In the genomic region with DNA sequence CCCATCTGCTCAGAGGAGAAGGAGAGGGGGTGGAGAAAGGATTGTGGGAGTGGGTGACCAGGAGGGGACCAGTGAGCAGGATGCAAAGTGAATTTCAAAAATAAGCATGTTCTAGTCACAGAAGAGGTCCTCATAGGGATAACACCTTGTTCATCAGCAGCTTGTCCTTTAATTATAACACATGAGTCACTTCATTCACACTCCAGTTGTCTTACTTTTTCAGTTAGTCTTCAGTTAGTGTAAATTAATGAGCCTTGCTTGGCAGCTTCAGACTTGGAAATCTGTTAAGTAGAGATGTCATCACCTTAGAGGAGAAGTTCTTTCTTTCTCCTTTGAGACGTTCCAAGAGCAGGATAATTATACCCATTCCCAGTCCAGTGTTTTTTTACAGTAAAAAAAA, we compare ENCODE assay signal across 22 mouse cellular contexts.
DNase-seq lines count a peak whose midpoint lies in the region; ATAC-seq lines count a peak whose summit lies in the region.
"Had no signal": no experiment of that assay in that cellular context is flagged by ENCODE, and none has a peak within 500 bp of the region (broad histone marks: within the 10 kb centered on the region; RNA-seq: fewer than 3 reads in every experiment).

No protein-coding gene starts in this region.

- H3K4me1 ChIP-seq in forebrain, embryonic 13.5 days = no peaks in the 10 kb centered on the region
- no peaks in the 10 kb centered on the region for H3K4me1 ChIP-seq in forebrain, embryonic 10.5 days
- H3K4me1 ChIP-seq: hindbrain, embryonic 12.5 days; hindbrain, embryonic 15.5 days had no signal

- 57% methylated on average over 1 of the region's 1 CpGs for WGBS in forebrain, embryonic 13.5 days
- WGBS in forebrain, embryonic 10.5 days = 88% methylated on average over 1 of the region's 1 CpGs

- ATAC-seq in forebrain, embryonic 13.5 days = peak; percentile 43; the same call in 1 of the 2 replicates
- ATAC-seq in frontal cortex, adult (ENCODE audit: low TSS enrichment) = 0 out of 2 replicates have a peak, but pooled peaks have one; percentile 31
- ATAC-seq: activated CD4-positive, CD25-positive, alpha-beta regulatory T cell, adult 4 months; intestine, postnatal 0 days had no signal

- H3K9me3 ChIP-seq in forebrain, embryonic 13.5 days (replicated peaks) = no peaks in the 10 kb centered on the region
- H3K9me3 ChIP-seq in forebrain, embryonic 10.5 days = no peaks in the 10 kb centered on the region
- H3K9me3 ChIP-seq: hindbrain, embryonic 12.5 days; hindbrain, embryonic 15.5 days had no signal

- no peak overlapping the region for H3K9ac ChIP-seq in forebrain, embryonic 13.5 days
- H3K9ac ChIP-seq: hindbrain, embryonic 12.5 days; hindbrain, embryonic 15.5 days had no signal

- H3K4me2 ChIP-seq in forebrain, embryonic 13.5 days = no peak overlapping the region
- H3K4me2 ChIP-seq: heart, embryonic 11.5 days; hindbrain, embryonic 12.5 days; hindbrain, embryonic 15.5 days had no signal

- H3K36me3 ChIP-seq in forebrain, embryonic 13.5 days (ENCODE audit: poor library complexity, severe bottlenecking) = no peaks in the 10 kb centered on the region
- H3K36me3 ChIP-seq in forebrain, embryonic 10.5 days (replicated peaks) = no peaks in the 10 kb centered on the region
- H3K36me3 ChIP-seq: hindbrain, embryonic 12.5 days; hindbrain, embryonic 15.5 days had no signal

- H3K4me3 ChIP-seq in forebrain, embryonic 13.5 days = no peak overlapping the region
- no peak overlapping the region for H3K4me3 ChIP-seq in forebrain, embryonic 10.5 days
- H3K4me3 ChIP-seq: gastrocnemius, adult 2 months; hindbrain, embryonic 12.5 days; hindbrain, embryonic 15.5 days had no signal

- DNase-seq in forebrain, embryonic 10.5 days (ENCODE audit: extremely low spot score, low spot score) = no peak
- no peak for DNase-seq in frontal cortex, postnatal 10 days (ENCODE audit: low spot score in 2 of 2)
- DNase-seq in telencephalon, adult 2 months (ENCODE audit: low read depth, low spot score) = peak; percentile 13
- DNase-seq in cerebellum, postnatal 10 days = no peak
- DNase-seq: adrenal gland, adult 8-10 months; adrenal gland, postnatal 25 days; cerebellum, adult 11 months; cerebellum, adult 2 months; cerebellum, adult 9-11 months; cerebellum, postnatal 36 days; embryo, embryonic 11 days; gastrocnemius, adult 2 months; gastrocnemius, postnatal 14 days; heart, adult 11 months; kidney, adult 2 months had no signal

- H3K27ac ChIP-seq in forebrain, embryonic 13.5 days = no peak overlapping the region
- no peak overlapping the region for H3K27ac ChIP-seq in forebrain, embryonic 10.5 days
- H3K27ac ChIP-seq: gastrocnemius, adult 2 months; hindbrain, embryonic 12.5 days; hindbrain, embryonic 15.5 days had no signal

- H3K27me3 ChIP-seq in forebrain, embryonic 13.5 days = no peaks in the 10 kb centered on the region
- no peaks in the 10 kb centered on the region for H3K27me3 ChIP-seq in forebrain, embryonic 10.5 days (ENCODE audit: poor library complexity, severe bottlenecking)
- H3K27me3 ChIP-seq: hindbrain, embryonic 12.5 days; hindbrain, embryonic 15.5 days had no signal
